ENCODE assay signal across 28 mouse cellular contexts in the genomic region with DNA sequence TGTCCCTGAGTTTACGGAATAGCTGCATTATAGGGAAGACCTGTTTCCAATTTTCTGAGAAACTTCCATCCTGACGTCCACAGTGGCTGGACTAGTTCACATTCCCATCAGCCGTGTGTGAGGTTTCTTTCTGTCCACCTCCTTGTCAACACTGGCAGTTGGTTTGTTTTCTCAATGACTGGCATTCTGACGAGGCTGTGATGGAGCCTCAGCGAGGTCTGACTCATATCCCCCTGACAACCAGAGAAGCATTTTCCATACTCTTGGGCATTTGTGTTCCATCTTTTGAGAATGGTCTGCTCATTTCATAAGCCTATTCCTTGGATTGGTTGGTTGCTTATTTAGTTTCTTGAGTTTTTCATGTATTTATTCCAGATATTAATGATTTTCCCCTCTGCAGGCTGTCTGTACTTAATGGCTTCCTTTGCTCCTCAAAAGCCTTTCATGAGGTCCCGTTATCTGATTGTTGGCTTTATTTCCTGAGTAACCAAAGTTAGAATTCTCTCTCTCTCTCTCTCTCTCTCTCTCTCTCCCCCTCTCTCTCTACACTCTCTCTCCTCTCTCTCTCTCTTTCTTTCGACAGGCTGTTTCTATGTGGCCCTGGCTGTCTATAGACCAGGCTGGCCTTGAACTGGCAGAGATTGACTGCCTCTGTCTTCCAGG. TPM values are rescaled to one million over a fixed set of nuclear protein-coding genes. Genes with fewer than 3 reads are reported as not detected.
DNase-seq lines count a peak whose midpoint lies in the region; TF ChIP-seq lines count a peak whose summit lies in the region.
"Had no signal": no experiment of that assay in that cellular context is flagged by ENCODE, and none has a peak within 500 bp of the region (broad histone marks: within the 10 kb centered on the region; RNA-seq: fewer than 3 reads in every experiment).

No protein-coding gene starts in this region.

- H3ac ChIP-seq in myocyte (ENCODE audit: control insufficient read depth, insufficient read length) = no peak overlapping the region

- DNase-seq in adrenal gland, adult 2 months = peak; percentile 31
- DNase-seq in adrenal gland, postnatal 4 days (ENCODE audit: low spot score in 2 of 2) = no peak
- DNase-seq in 416B (ENCODE audit: low read depth) = peak; percentile 94
- DNase-seq in Muller cell, postnatal 12 days (ENCODE audit: inconsistent ontology term) = peak; percentile 68
- DNase-seq in c-Kit-positive CD71-positive TER-119-positive erythroid progenitor cells, embryonic 14.5 days (ENCODE audit: low spot score) = no peak
- DNase-seq in spleen, adult 12 weeks (ENCODE audit: low spot score) = no peak
- DNase-seq in embryo, embryonic 9.5 days (ENCODE audit: extremely low spot score) = no peak
- DNase-seq: adrenal gland, postnatal 10 days; cerebellum, adult 18-20 months; cerebellum, postnatal 25 days; forebrain, postnatal 0 days; heart, postnatal 14 days; kidney, adult 18-20 months; kidney, postnatal 25 days; liver; lung, adult 2 months; lung, postnatal 14 days; right cerebral cortex, postnatal 14 days; thymus, adult 18-20 months; thymus, postnatal 36 days had no signal

- H3K79me2 ChIP-seq in myocyte (ENCODE audit: control insufficient read depth, insufficient read depth) = no peaks in the 10 kb centered on the region

- peak overlapping the region; percentile 83 for H3K4me2 ChIP-seq in myocyte (ENCODE audit: low read depth)
- H3K4me2 ChIP-seq: embryonic facial prominence, embryonic 12.5 days; forebrain, embryonic 12.5 days; kidney, embryonic 15.5 days; midbrain, embryonic 12.5 days; neural tube, embryonic 13.5 days; stomach, embryonic 15.5 days had no signal

- H3K36me3 ChIP-seq in myocyte (ENCODE audit: control insufficient read depth, insufficient read depth) = no peaks in the 10 kb centered on the region
- H3K36me3 ChIP-seq: embryonic facial prominence, embryonic 12.5 days; forebrain, embryonic 12.5 days; kidney, embryonic 15.5 days; midbrain, embryonic 12.5 days; neural tube, embryonic 13.5 days; stomach, embryonic 15.5 days had no signal

- TF ChIP-seq POLR2A in myocyte (IDR thresholded peaks at IDR 0.05; ENCODE audit: insufficient read length, low read depth) = no peak

- H3K27me3 ChIP-seq in myocyte (ENCODE audit: control insufficient read depth, insufficient read depth, insufficient read length) = no peaks in the 10 kb centered on the region
- H3K27me3 ChIP-seq: CH12.LX; embryonic facial prominence, embryonic 12.5 days; forebrain, embryonic 12.5 days; kidney, embryonic 15.5 days; midbrain, embryonic 12.5 days; neural tube, embryonic 13.5 days; stomach, embryonic 15.5 days had no signal

- no peak overlapping the region for H3K4me3 ChIP-seq in myocyte
- H3K4me3 ChIP-seq: embryonic facial prominence, embryonic 12.5 days; forebrain, embryonic 12.5 days; kidney, embryonic 15.5 days; midbrain, embryonic 12.5 days; neural tube, embryonic 13.5 days; stomach, embryonic 15.5 days had no signal

TF ChIP-seq in myocyte, 11 proteins besides CTCF, POLR2A, EP300 and RAD21:
- TF ChIP-seq MYOG (IDR thresholded peaks at IDR 0.05; ENCODE audit: control insufficient read depth in 1 of 3, insufficient read depth in 1 of 3, insufficient read length in 2 of 3, low read depth in 2 of 3) (no peak), MYOD1 (IDR thresholded peaks at IDR 0.05; ENCODE audit: control insufficient read depth in 1 of 3, insufficient read length in 2 of 3, low read depth in 2 of 3) (no peak), SRF (IDR thresholded peaks at IDR 0.05; ENCODE audit: control insufficient read depth, insufficient read length, low read depth) (no peak), E2F4 (IDR thresholded peaks at IDR 0.05; ENCODE audit: insufficient read depth) (no peak), POLR2AphosphoS2 (IDR thresholded peaks at IDR 0.05; ENCODE audit: insufficient read length, low read depth) (no peak), USF1 (IDR thresholded peaks at IDR 0.05; ENCODE audit: low read depth) (no peak), REST (IDR thresholded peaks at IDR 0.05; ENCODE audit: insufficient read depth, insufficient read length) (no peak), TCF12 (IDR thresholded peaks at IDR 0.05; ENCODE audit: insufficient read depth, poor library complexity, severe bottlenecking) (no peak), TCF3 (IDR thresholded peaks at IDR 0.05; ENCODE audit: insufficient read length, low read depth) (no peak), CEBPB (IDR thresholded peaks at IDR 0.05; ENCODE audit: insufficient read depth, poor library complexity, severe bottlenecking) (no peak), MAX (IDR thresholded peaks at IDR 0.05; ENCODE audit: low read depth) (no peak)

RNA-seq across cellular contexts. Expression of gene Ecm1, which starts 12.5 kb away (rescaled TPM):
- total RNA-seq in adrenal gland, adult 2 months (2021) = 100 to 1,000 TPM; 716 to 736 TPM
- polyA plus RNA-seq in adrenal gland, adult 2 months (2012; rRNA removed) = 917 and 1,104 TPM in 2 replicates
- total RNA-seq in adrenal gland, postnatal 4 days (2021) = 100 to 1,000 TPM; 205 to 241 TPM
- polyA plus RNA-seq in myocyte (2012; fragmentation: generic; extraction: Trizol) = 219 TPM

RNA-seq across cellular contexts. Expression of gene Tars2, which starts 33.2 kb away (rescaled TPM):
- total RNA-seq in adrenal gland, adult 2 months (2021) = 10 to 100 TPM; 49.6 to 50.3 TPM
- polyA plus RNA-seq in adrenal gland, adult 2 months (2012; rRNA removed) = 39.6 and 50.2 TPM in 2 replicates
- 10 to 100 TPM; 48.2 to 51.7 TPM for total RNA-seq in adrenal gland, postnatal 4 days (2021)
- 34.3 TPM for polyA plus RNA-seq in myocyte (2012; fragmentation: generic; extraction: Trizol)

RNA-seq across cellular contexts. Expression of gene Adamtsl4, which starts 39.1 kb away (rescaled TPM):
- total RNA-seq in adrenal gland, adult 2 months (2021) = 1 to 10 TPM; 6.0 to 8.8 TPM
- 11.0 and 17.4 TPM in 2 replicates for polyA plus RNA-seq in adrenal gland, adult 2 months (2012; rRNA removed)
- 1 to 10 TPM; 7.5 to 8.1 TPM for total RNA-seq in adrenal gland, postnatal 4 days (2021)
- polyA plus RNA-seq in myocyte (2012; fragmentation: generic; extraction: Trizol) = 4.6 TPM

Comparison
In these comparisons a context has a peak if more than half of its experiments do, and no peak if none do; other contexts are left out.
1. DNase-seq: peak in adrenal gland, adult 2 months (single experiment), 416B (single experiment) and Muller cell, postnatal 12 days (single experiment); none in adrenal gland, postnatal 4 days (0 of 2), c-Kit-positive CD71-positive TER-119-positive erythroid progenitor cells, embryonic 14.5 days (single experiment), spleen, adult 12 weeks (single experiment) and embryo, embryonic 9.5 days (single experiment).